Mouse (Mus musculus): ENCODE results near the gene Zfp113. TPM values are rescaled to one million over a fixed set of nuclear protein-coding genes. Genes with fewer than 3 reads are reported as not detected.

The Zfp113 gene
- total RNA-seq, 2 experiments from 2014 or later = 9.6 to 11.0 TPM

Small RNA genes within 50 kb of the gene (microRNA-seq; reads per million reads assigned to microRNA genes)
- 1,796 reads per million, percentile 83 among the genes with 10 or more reads in this experiment for gene Mir106b
- gene Mir25 = 737 reads per million, percentile 77 among the genes with 10 or more reads in this experiment
- gene Mir93 = 8,923 reads per million, percentile 95 among the genes with 10 or more reads in this experiment

Other genes starting within 250 kb of the Zfp113 start
- gene Cyp3a13, start 234.1 kb downstream of the Zfp113 start, total RNA-seq (2021) = under 1 TPM; 0.17 to 0.31 TPM
- gene Gjc3, start 192.6 kb downstream of the Zfp113 start, total RNA-seq (2021) = under 1 TPM; 0.26 to 0.42 TPM
- gene Azgp1, start 174.2 kb downstream of the Zfp113 start, total RNA-seq (2021) = not detected
- not detected for gene Smok3a, start 134.5 kb downstream of the Zfp113 start, total RNA-seq (2021)
- gene Smok3b, start 134.3 kb downstream of the Zfp113 start, total RNA-seq (2021) = not detected
- gene Smok3c, start 102.5 kb downstream of the Zfp113 start, total RNA-seq (2021) = not detected
- gene Zkscan1, start 70.7 kb downstream of the Zfp113 start, total RNA-seq (2021) = 10 to 100 TPM; 14.3 to 16.2 TPM
- 10 to 100 TPM; 10.5 to 13.2 TPM for gene Zscan21, start 38.8 kb downstream of the Zfp113 start, total RNA-seq (2021)
- 100 to 1,000 TPM; 124 to 126 TPM for gene Cops6, start 5.3 kb upstream of the Zfp113 start, total RNA-seq (2021)
- gene Ap4m1, start 16.3 kb upstream of the Zfp113 start, total RNA-seq (2021) = 1 to 10 TPM; 8.9 to 9.3 TPM
- 10 to 100 TPM; 11.2 to 11.9 TPM for gene Mcm7, start 16.7 kb upstream of the Zfp113 start, total RNA-seq (2021)
- 10 to 100 TPM; 29.9 to 32.9 TPM for gene Taf6, start 31.7 kb upstream of the Zfp113 start, total RNA-seq (2021)
- 1 to 10 TPM; 5.9 to 7.1 TPM for gene Cnpy4, start 31.7 kb upstream of the Zfp113 start, total RNA-seq (2021)
- 1 to 10 TPM; 2.6 to 2.8 TPM for gene Mblac1, start 38.6 kb upstream of the Zfp113 start, total RNA-seq (2021)
- 1 to 10 TPM in 1 of 2 experiments, under 1 TPM in 1; 0.96 to 1.2 TPM for gene Nxpe5, start 70.2 kb upstream of the Zfp113 start, total RNA-seq (2021)
- 10 to 100 TPM; 55.3 to 61.0 TPM for gene Lamtor4, start 99.7 kb upstream of the Zfp113 start, total RNA-seq (2021)
- gene BC037034, start 108.3 kb upstream of the Zfp113 start, total RNA-seq (2021) = 1 to 10 TPM; 3.1 to 3.8 TPM
- under 1 TPM; 0.14 to 0.26 TPM for gene Gal3st4, start 117.1 kb upstream of the Zfp113 start, total RNA-seq (2021)
- not detected for gene Gm43720, start 124.2 kb upstream of the Zfp113 start, total RNA-seq (2021)
- under 1 TPM; 0.08 to 0.18 TPM for gene Gpc2, start 124.3 kb upstream of the Zfp113 start, total RNA-seq (2021)
- not detected for gene Stag3, start 124.5 kb upstream of the Zfp113 start, total RNA-seq (2021)
- gene Pvrig, start 186.2 kb upstream of the Zfp113 start, total RNA-seq (2021) = not detected

Data from heart, postnatal 25 days (tissue).